Mouse (Mus musculus) left cerebral cortex, postnatal 36 days (tissue): ENCODE measurements around the gene Elfn1. TPM values are rescaled to one million over a fixed set of nuclear protein-coding genes. Genes with fewer than 3 reads are reported as not detected.

Source experiments
- DNase-seq, 2 experiments: peaks; one replicate each; pipeline ENCODE4 v3.0.0; 2021 to 2022; ENCODE audit warnings: low spot score in 2 of 2, mixed read lengths in 1 of 2
- intact Hi-C: fragments of 180-260 bp; cut with DNase I; formaldehyde crosslinking; loops from one replicate; pipeline ENCODE4 v1.15.1; 2025
- total RNA-seq, 2 experiments: library from RNA; stranded (reverse); gene quantifications; 2 replicates each; pipeline ENCODE4 v1.2.3; 2021

The Elfn1 gene
- total RNA-seq, 2 experiments from 2014 or later: 32.8 to 34.6 TPM

GRCm38 (mm10) chr5:139909710-139910550 lies 2.2 kb downstream of the Elfn1 start:
- intact Hi-C loops: loop anchor here (5.0 kb wide), 1 partner anchor 382 kb away; no protein-coding TSS in a partner anchor

GRCm38 (mm10) chr5:139910755-139911300 lies 3.1 kb downstream of the Elfn1 start:
- no peak for DNase-seq
- intact Hi-C loops: no loop called here

More at GRCm38 (mm10) chr5:139909710-139910550, 2.2 kb downstream of the Elfn1 start:
- no peak for DNase-seq

- DNase-seq: no peak
- intact Hi-C loops: no loop called here
These were observed 3.8 kb downstream of the Elfn1 start for GRCm38 (mm10) chr5:139911506-139911905.

- intact Hi-C loops: no loop called here
- no peak for DNase-seq
These were observed 4.5 kb downstream of the Elfn1 start for GRCm38 (mm10) chr5:139912121-139912771.

GRCm38 (mm10) chr5:139921666-139922065 lies 13.9 kb downstream of the Elfn1 start:
- intact Hi-C loops: no loop called here
- DNase-seq: no peak

GRCm38 (mm10) chr5:139923867-139924266 lies 16.1 kb downstream of the Elfn1 start:
- no peak for DNase-seq
- intact Hi-C loops: no loop called here

GRCm38 (mm10) chr5:139930102-139930501 lies 22.4 kb downstream of the Elfn1 start:
- intact Hi-C loops: no loop called here
- no peak for DNase-seq

- DNase-seq: no peak
- intact Hi-C loops: no loop called here
These were observed 23.2 kb downstream of the Elfn1 start for GRCm38 (mm10) chr5:139930927-139931351.

- intact Hi-C loops: no loop called here
- peak in 1 of 2 experiments; percentile 33 for DNase-seq
These were observed 24.3 kb downstream of the Elfn1 start for GRCm38 (mm10) chr5:139931947-139932540.

GRCm38 (mm10) chr5:139932595-139933271 lies 25.0 kb downstream of the Elfn1 start:
- intact Hi-C loops: no loop called here
- DNase-seq: peak; percentile 57 to 61

- DNase-seq: no peak
- intact Hi-C loops: no loop called here
These were observed 25.7 kb downstream of the Elfn1 start for GRCm38 (mm10) chr5:139933476-139933875.

- intact Hi-C loops: no loop called here
- no peak for DNase-seq
These were observed 28.7 kb downstream of the Elfn1 start for GRCm38 (mm10) chr5:139936431-139936830.

- DNase-seq: no peak
- intact Hi-C loops: no loop called here
These were observed 37.0 kb downstream of the Elfn1 start for GRCm38 (mm10) chr5:139944697-139945096.

- DNase-seq: no peak
- intact Hi-C loops: no loop called here
These were observed 38.1 kb downstream of the Elfn1 start for GRCm38 (mm10) chr5:139945715-139946364.

GRCm38 (mm10) chr5:139947446-139947845 lies 39.7 kb downstream of the Elfn1 start:
- intact Hi-C loops: no loop called here
- no peak for DNase-seq

- DNase-seq: no peak
- intact Hi-C loops: no loop called here
These were observed 40.8 kb downstream of the Elfn1 start for GRCm38 (mm10) chr5:139948552-139948951.

GRCm38 (mm10) chr5:139949363-139949762 lies 41.6 kb downstream of the Elfn1 start:
- DNase-seq: no peak
- intact Hi-C loops: no loop called here

GRCm38 (mm10) chr5:139949975-139950578 lies 42.3 kb downstream of the Elfn1 start:
- DNase-seq: no peak
- intact Hi-C loops: no loop called here

GRCm38 (mm10) chr5:139956859-139957258 lies 49.1 kb downstream of the Elfn1 start:
- no peak for DNase-seq
- intact Hi-C loops: no loop called here
